Mouse (Mus musculus) ES-E14 (cell line): ENCODE data around the gene Dazap2.

ENCODE experiments used
- HCFC1 ChIP-seq: IDR thresholded peaks from 2 replicates; pipeline ENCODE4 v1.6.1; 2012; ENCODE audit warnings: low read length, inconsistent platforms, borderline replicate concordance; ENCODE audit not compliant: insufficient read depth
- MAFK ChIP-seq: IDR thresholded peaks from 2 replicates; pipeline ENCODE4 v1.6.1; 2014; ENCODE audit warnings: mild to moderate bottlenecking, low read depth, low read length, inconsistent platforms; ENCODE audit not compliant: insufficient read depth
- ZC3H11A ChIP-seq: IDR thresholded peaks from 2 replicates; pipeline ENCODE4 v1.6.1; 2012; ENCODE audit warnings: low read depth, mild to moderate bottlenecking, inconsistent platforms, low read length, borderline replicate concordance
- ZNF384 ChIP-seq: IDR thresholded peaks from 2 replicates; pipeline ENCODE4 v1.6.1; 2012; ENCODE audit warnings: low read depth, low read length, inconsistent platforms

DNA sequence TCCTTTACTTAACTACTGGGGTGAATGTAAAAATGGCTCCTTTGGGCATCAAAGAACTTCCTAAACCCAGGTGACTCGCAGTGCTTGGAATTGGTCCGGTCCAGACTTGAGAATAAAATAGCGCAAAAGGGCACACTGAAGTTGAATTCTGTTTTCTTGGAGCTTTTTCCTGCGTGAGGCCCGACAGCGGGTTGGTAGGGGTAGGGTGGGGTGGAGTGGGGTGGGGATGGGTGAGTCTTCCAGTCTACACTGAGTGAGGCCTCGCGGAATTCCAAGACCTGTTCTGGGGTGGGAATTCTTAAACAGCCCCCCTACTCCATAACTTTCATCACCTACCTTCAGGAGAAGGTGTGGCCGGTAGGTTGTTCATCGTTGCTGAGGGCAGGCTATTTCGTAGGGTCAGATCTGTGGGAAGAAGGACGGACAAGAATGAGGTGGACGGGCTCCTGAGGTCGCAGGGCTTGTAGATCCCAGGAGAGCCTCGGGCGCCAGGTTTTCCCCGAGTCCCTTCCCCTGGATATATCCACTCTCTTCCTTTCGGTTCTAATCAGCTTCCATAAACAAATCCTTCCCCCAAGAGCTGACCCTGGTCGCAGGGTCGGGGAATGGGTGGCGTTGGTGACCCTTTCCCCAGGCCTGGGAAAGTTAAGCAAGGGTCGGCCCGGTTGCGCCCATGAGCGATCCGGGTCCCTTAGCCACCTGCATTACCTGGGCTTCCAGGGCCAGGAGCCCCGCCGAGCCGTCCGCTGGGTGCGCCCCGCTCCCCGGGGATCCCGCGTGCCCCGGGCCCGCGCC lies 20.9 kb downstream of the Dazap2 start:
- TF ChIP-seq ZNF384 (no peak), ZC3H11A (no peak), HCFC1 (no peak), MAFK (no peak)
